Mouse (Mus musculus) testis, adult 2 months (tissue): ENCODE data around the gene Naga. TPM values are rescaled to one million over a fixed set of nuclear protein-coding genes. Genes with fewer than 3 reads are reported as not detected.

Experiments
- H3K27ac ChIP-seq: fragments of 200-500 bp; 2 replicates; pipeline ENCODE4 v1.5.1; 2012; ENCODE audit warnings: low read depth, low read length; ENCODE audit not compliant: control insufficient read depth, insufficient read depth
- H3K27me3 ChIP-seq: fragments of 200-500 bp; 2 replicates; pipeline ENCODE4 v1.6.1; 2012; ENCODE audit warnings: mild to moderate bottlenecking, low read length, moderate library complexity; ENCODE audit not compliant: control insufficient read depth, insufficient read depth
- H3K36me3 ChIP-seq: fragments of 200-500 bp; 2 replicates; pipeline ENCODE4 v1.6.1; 2012; ENCODE audit warnings: mild to moderate bottlenecking, low read length; ENCODE audit not compliant: control insufficient read depth, insufficient read depth
- H3K4me1 ChIP-seq: fragments of 200-500 bp; 2 replicates; pipeline ENCODE4 v1.6.1; 2012; ENCODE audit warnings: low read length; ENCODE audit not compliant: control insufficient read depth, insufficient read depth
- H3K4me3 ChIP-seq: fragments of 200-500 bp; 2 replicates; pipeline ENCODE4 v1.5.1; 2012; ENCODE audit warnings: low read depth, mild to moderate bottlenecking, low read length, moderate library complexity, mixed read lengths; ENCODE audit not compliant: control insufficient read depth
- CTCF ChIP-seq: fragments of 200-500 bp; IDR thresholded peaks from 2 replicates; pipeline ENCODE4 v1.5.1; 2012; ENCODE audit warnings: low read depth, mild to moderate bottlenecking, inconsistent platforms, low read length, moderate library complexity; ENCODE audit not compliant: control insufficient read depth, insufficient read depth, insufficient replicate concordance
- POLR2A ChIP-seq: fragments of 200-500 bp; IDR thresholded peaks from 2 replicates; pipeline ENCODE4 v1.6.1; 2012; ENCODE audit warnings: low read depth, mild to moderate bottlenecking, inconsistent platforms, low read length, moderate library complexity; ENCODE audit not compliant: control insufficient read depth
- polyA plus RNA-seq: library from polyadenylated mRNA; depleted of rRNA; stranded (reverse); fragments of >200 nt; gene quantifications from 2 replicates; pipeline ENCODE4 v1.2.3, GENCODE M21; 2012

The Naga gene
- polyA plus RNA-seq, 1 experiment: 48.9 TPM

GRCm38 (mm10) chr15:82347852-82348251 is 9.1 kb upstream of the Naga start:
- H3K27ac ChIP-seq: no peak overlapping the region
- peaks cover 12% of the 10 kb centered on the region for H3K4me1 ChIP-seq
- no peak for TF ChIP-seq CTCF
- H3K36me3 ChIP-seq: no peaks in the 10 kb centered on the region
- no peaks in the 10 kb centered on the region for H3K27me3 ChIP-seq
- H3K4me3 ChIP-seq: no peak overlapping the region

GRCm38 (mm10) chr15:82347303-82347676 is 8.6 kb upstream of the Naga start:
- peaks cover 12% of the 10 kb centered on the region for H3K4me1 ChIP-seq

GRCm38 (mm10) chr15:82346580-82347302 is 8.0 kb upstream of the Naga start:
- Histone ChIP-seq H3K4me3 (peak overlapping the region; percentile 87; the same call in 1 of the 2 replicates), H3K4me1 (peaks cover 15% of the 10 kb centered on the region), H3K27ac (no peak overlapping the region), H3K36me3 (no peaks in the 10 kb centered on the region), H3K27me3 (no peaks in the 10 kb centered on the region)
- TF ChIP-seq CTCF (no peak), POLR2A (no peak)

More at GRCm38 (mm10) chr15:82347303-82347676, 8.6 kb upstream of the Naga start:
- TF ChIP-seq CTCF: no peak
- TF ChIP-seq POLR2A: no peak
- H3K4me3 ChIP-seq: no peak overlapping the region
- H3K36me3 ChIP-seq: no peaks in the 10 kb centered on the region
- no peaks in the 10 kb centered on the region for H3K27me3 ChIP-seq
- no peak overlapping the region for H3K27ac ChIP-seq

- Histone ChIP-seq H3K4me3 (peak overlapping the region; percentile 87), H3K27ac (peak overlapping the region; percentile 78), H3K4me1 (peaks cover 21% of the 10 kb centered on the region), H3K36me3 (no peaks in the 10 kb centered on the region), H3K27me3 (peaks cover 4% of the 10 kb centered on the region; the same call in 1 of the 2 replicates)
- TF ChIP-seq CTCF (no peak), POLR2A (peak; percentile 75)
These were observed 7.2 kb upstream of the Naga start for GRCm38 (mm10) chr15:82345820-82346470.

- no peak overlapping the region for H3K27ac ChIP-seq
- no peaks in the 10 kb centered on the region for H3K36me3 ChIP-seq
- TF ChIP-seq POLR2A: no peak
- no peak for TF ChIP-seq CTCF
- peaks cover 9% of the 10 kb centered on the region for H3K27me3 ChIP-seq
- H3K4me1 ChIP-seq: peaks cover 29% of the 10 kb centered on the region
- no peak overlapping the region for H3K4me3 ChIP-seq
These were observed 6.2 kb upstream of the Naga start for GRCm38 (mm10) chr15:82344971-82345370.

GRCm38 (mm10) chr15:82343368-82344287 is 4.9 kb upstream of the Naga start:
- no peak overlapping the region for H3K27ac ChIP-seq
- peaks cover 34% of the 10 kb centered on the region for H3K4me1 ChIP-seq

GRCm38 (mm10) chr15:82342543-82342935 is 3.8 kb upstream of the Naga start:
- H3K4me3 ChIP-seq: no peak overlapping the region
- no peak overlapping the region for H3K27ac ChIP-seq
- peaks cover 9% of the 10 kb centered on the region for H3K27me3 ChIP-seq
- no peak for TF ChIP-seq CTCF
- no peak for TF ChIP-seq POLR2A
- peaks cover 42% of the 10 kb centered on the region for H3K4me1 ChIP-seq
- no peaks in the 10 kb centered on the region for H3K36me3 ChIP-seq

More at GRCm38 (mm10) chr15:82343368-82344287, 4.9 kb upstream of the Naga start:
- TF ChIP-seq CTCF: no peak
- TF ChIP-seq POLR2A: no peak
- Histone ChIP-seq H3K4me3 (no peak overlapping the region; the same call in 1 of the 2 replicates), H3K27me3 (peaks cover 9% of the 10 kb centered on the region), H3K36me3 (no peaks in the 10 kb centered on the region)
